Mouse (Mus musculus) forebrain, embryonic 13.5 days (tissue): ENCODE measurements around the gene Tcp11x2. TPM values are rescaled to one million over a fixed set of nuclear protein-coding genes. Genes with fewer than 3 reads are reported as not detected.

Experiments
- ATAC-seq: fragments of 200-750 bp; cut with Nextera tagmentation; 2 replicates; pipeline ENCODE4 v1.8.0; 2017
- H3K27ac ChIP-seq: fragments of 300-500 bp; sonication (generic); 2 replicates; pipeline ENCODE4 v1.5.1; 2015; ENCODE audit warnings: inconsistent platforms, mild to moderate bottlenecking, moderate library complexity
- H3K27me3 ChIP-seq: fragments of 300-500 bp; sonication (generic); 2 replicates; pipeline ENCODE4 v1.6.1; 2015; ENCODE audit warnings: mild to moderate bottlenecking, inconsistent platforms
- H3K36me3 ChIP-seq: fragments of 300-500 bp; sonication (generic); 2 replicates; pipeline ENCODE4 v1.6.1; 2015; ENCODE audit warnings: mild to moderate bottlenecking, inconsistent platforms; ENCODE audit not compliant: poor library complexity, severe bottlenecking
- H3K4me1 ChIP-seq: fragments of 300-500 bp; sonication (generic); 2 replicates; pipeline ENCODE4 v1.6.1; 2015; ENCODE audit warnings: inconsistent platforms
- H3K4me2 ChIP-seq: fragments of 300-500 bp; sonication (generic); 2 replicates; pipeline ENCODE4 v1.6.1; 2015; ENCODE audit warnings: inconsistent platforms, mild to moderate bottlenecking, moderate library complexity
- H3K4me3 ChIP-seq: fragments of 300-500 bp; sonication (generic); 2 replicates; pipeline ENCODE4 v1.5.1; 2015; ENCODE audit warnings: mild to moderate bottlenecking, inconsistent platforms
- H3K9ac ChIP-seq: fragments of 300-500 bp; sonication (generic); 2 replicates; pipeline ENCODE4 v1.6.1; 2015; ENCODE audit warnings: mild to moderate bottlenecking, inconsistent platforms
- H3K9me3 ChIP-seq: fragments of 300-500 bp; sonication (generic); replicated peaks from 2 replicates; pipeline ENCODE4 v1.6.1; 2016; ENCODE audit warnings: inconsistent platforms
- WGBS: fragments of 180-500 bp; shearing (Covaris S2); methylation state at CpG from one replicate; pipeline ENCODE4 v1.1.7; 2015; 5-methylcytosine and 5-hydroxymethylcytosine counted together
- polyA plus RNA-seq: library from polyadenylated mRNA; unstranded; fragments of >200 nt; fragmentation: Nextera tagmentation; extraction: Ambion mirVana; gene quantifications from 2 replicates; pipeline ENCODE4 v1.2.1, GENCODE M21; 2015

Tcp11x2 gene
- polyA plus RNA-seq: not detected in 2 replicates

DNA sequence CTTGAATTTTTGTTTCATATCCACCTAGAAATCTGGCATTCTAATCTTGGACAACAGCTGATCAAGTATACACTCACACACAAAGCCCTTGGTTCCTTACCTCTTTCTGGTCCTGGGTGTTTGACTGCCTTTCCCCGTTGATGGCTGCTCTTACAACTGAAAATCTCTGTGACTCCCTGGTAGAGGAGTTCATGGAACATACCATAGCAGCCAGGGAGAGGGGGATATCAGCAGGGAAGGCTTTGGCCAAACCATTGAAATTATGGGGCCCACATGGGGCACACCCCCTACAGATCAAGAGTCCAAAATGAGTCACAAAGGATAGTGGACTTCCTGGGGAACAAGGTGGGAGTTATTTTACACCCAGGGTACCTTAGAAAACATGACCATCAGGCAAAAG lies at the start of gene Tcp11x2:
Tcp11x2 (minus strand) TSS at position 158 of the 400 bp plus-strand sequence.
- 61% methylated on average over 1 of the region's 1 CpGs for WGBS
- Histone ChIP-seq H3K4me2 (no peak within 1 kb of the TSS), H3K36me3 (no peaks in the 10 kb centered on the region), H3K4me1 (no peaks in the 10 kb centered on the region), H3K4me3 (no peak within 1 kb of the TSS), H3K9me3 (no peaks in the 10 kb centered on the region), H3K27me3 (0 out of 2 replicates have a peak, but pooled peaks cover 3% of the 10 kb centered on the region), H3K27ac (no peak within 1 kb of the TSS), H3K9ac (no peak within 1 kb of the TSS)
- no peak for ATAC-seq

DNA sequence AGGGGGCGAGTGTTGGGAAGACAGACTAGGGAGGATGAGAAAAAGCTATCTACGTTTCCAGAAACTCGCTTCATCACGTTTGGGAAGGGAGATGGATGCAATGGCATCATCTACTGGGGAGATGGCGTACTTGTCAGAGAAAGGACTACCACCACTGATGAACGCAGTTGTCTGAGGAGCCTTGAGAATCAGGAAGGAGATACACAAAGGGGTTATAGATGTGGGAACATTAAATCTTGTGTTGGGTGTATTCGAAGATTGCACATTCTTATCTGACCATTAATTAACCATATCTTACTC lies 49.4 kb upstream of the Tcp11x2 start:
- Histone ChIP-seq H3K9me3 (no peaks in the 10 kb centered on the region), H3K27ac (peak overlapping the region; percentile 48), H3K27me3 (no peaks in the 10 kb centered on the region), H3K4me3 (peak overlapping the region; percentile 60), H3K9ac (peak overlapping the region; percentile 76), H3K4me1 (peaks cover 5% of the 10 kb centered on the region; the same call in 1 of the 2 replicates), H3K4me2 (peak overlapping the region; percentile 63), H3K36me3 (no peaks in the 10 kb centered on the region)
- no peak for ATAC-seq
- 15% methylated on average over 7 of the region's 7 CpGs for WGBS

DNA sequence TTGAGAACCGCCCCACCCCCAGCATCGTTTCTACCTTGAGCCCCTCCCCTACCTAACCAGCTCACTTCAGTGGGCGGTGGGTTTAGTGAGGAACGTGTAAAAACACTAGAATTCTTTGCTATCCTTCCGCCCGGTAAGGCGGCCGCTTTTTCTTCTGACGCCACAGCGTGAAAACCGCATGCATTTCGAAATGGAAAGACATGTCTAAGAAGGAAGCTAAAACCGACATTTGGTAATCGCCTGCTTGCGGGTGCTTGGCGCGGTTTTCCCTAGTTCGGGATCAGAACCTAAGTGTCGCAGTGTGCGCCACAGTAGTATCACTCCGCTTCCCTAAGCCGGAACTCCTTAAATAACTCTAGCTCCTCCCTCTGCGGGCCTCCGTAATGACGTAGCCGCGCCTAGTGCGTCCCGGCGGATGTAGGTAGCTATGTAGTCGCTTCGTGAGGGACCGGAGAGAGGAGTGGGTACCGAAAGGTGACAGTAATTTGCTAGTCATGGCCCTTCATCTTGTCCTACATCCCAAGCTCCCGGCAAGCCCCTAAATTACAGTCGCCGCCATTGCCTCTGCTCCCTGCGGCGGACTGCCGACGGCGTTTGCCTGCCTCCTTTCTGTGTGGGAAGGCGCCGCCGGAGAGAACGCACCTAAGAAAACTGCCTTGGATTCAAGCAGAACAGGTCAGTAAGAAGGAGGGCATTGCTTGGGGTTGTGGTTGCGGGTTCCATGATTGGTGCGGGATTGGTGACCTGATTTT lies 48.9 kb upstream of the Tcp11x2 start, which contains the start of the genes Armcx5 and Gprasp1:
Armcx5 (plus strand) TSS at position 430 of the 752 bp plus-strand sequence.
Gprasp1 (plus strand) TSS at position 430 of the 752 bp plus-strand sequence.
- H3K27me3 ChIP-seq: no peaks in the 10 kb centered on the region
- no peaks in the 10 kb centered on the region for H3K36me3 ChIP-seq
- peak; percentile 99 for ATAC-seq
- peak within 1 kb of the TSS; percentile 63 for H3K4me2 ChIP-seq
- peak within 1 kb of the TSS; percentile 80 for H3K27ac ChIP-seq
- H3K4me3 ChIP-seq: peak within 1 kb of the TSS; percentile 60
- H3K9ac ChIP-seq: peak within 1 kb of the TSS; percentile 76
- peaks cover 5% of the 10 kb centered on the region; the same call in 1 of the 2 replicates for H3K4me1 ChIP-seq
- H3K9me3 ChIP-seq: no peaks in the 10 kb centered on the region
- WGBS: 18% methylated on average over 48 of the region's 48 CpGs

DNA sequence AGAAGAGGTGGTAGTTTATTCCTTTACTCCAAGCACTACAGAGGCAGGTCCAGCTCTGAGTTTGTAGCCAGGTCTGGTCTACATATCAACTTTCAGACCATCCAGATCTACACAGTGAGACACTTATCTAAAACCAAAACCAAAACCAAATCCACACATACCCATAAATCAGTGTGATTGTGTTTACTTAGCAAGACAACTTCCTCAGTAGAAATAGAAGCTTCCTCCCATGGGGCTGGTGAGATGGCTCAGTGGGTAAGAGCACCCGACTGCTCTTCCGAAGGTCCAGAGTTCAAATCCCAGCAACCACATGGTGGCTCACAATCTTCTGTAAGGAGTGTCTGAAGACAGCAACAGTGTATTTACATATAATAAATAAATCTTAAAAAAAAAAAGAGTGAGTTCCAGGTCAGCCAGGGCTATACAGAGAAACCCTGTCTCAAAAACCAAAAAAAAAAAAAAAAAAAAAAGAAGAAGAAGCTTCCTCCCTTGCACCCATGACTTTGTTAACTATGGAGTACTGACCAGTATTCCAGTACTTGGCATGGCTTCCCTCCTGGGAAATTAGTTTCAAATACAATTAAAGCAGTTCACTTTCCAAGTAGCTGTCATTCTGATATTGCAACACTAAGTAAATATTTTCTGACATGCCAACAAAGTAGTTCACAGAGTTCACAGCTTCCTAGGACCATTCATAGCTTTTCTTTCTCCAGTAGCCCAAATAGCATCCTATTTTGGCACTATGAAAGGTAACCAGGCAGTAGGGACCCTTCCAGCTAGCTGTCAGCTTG lies 45.3 kb upstream of the Tcp11x2 start:
- ATAC-seq: no peak
- no peak overlapping the region for H3K27ac ChIP-seq
- H3K36me3 ChIP-seq: no peaks in the 10 kb centered on the region
- no peaks in the 10 kb centered on the region for H3K27me3 ChIP-seq
- no peak overlapping the region for H3K4me2 ChIP-seq
- no peak overlapping the region for H3K9ac ChIP-seq
- H3K4me3 ChIP-seq: no peak overlapping the region
- WGBS: 86% methylated on average over 2 of the region's 2 CpGs
- no peaks in the 10 kb centered on the region for H3K9me3 ChIP-seq
- peaks cover 5% of the 10 kb centered on the region; the same call in 1 of the 2 replicates for H3K4me1 ChIP-seq

DNA sequence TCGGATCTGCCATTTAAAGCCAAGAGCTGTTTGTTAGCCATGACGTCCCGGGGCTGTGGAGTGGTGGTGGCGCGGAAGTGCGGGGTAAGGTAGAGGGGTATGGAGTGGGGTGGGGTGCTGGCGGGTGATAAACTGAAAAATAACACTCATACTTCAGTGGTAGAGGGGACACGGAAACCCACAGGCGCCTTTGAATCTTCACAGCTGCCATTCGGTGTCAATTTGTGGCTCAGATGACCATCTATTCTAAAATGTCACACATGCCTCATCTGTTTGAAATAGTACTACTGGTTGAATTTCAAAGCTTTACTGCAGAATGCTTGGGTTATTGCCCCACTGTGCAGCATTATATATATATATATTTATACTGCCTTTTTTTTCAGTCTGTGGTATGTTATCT lies 31.6 kb upstream of the Tcp11x2 start, which contains the start of gene Tmsb15a:
Tmsb15a (minus strand) TSS at position 101 of the 400 bp plus-strand sequence.
- Histone ChIP-seq H3K27me3 (0 out of 2 replicates have a peak, but pooled peaks cover 2% of the 10 kb centered on the region), H3K4me2 (no peak within 1 kb of the TSS), H3K4me1 (no peaks in the 10 kb centered on the region), H3K9ac (no peak within 1 kb of the TSS), H3K27ac (no peak within 1 kb of the TSS), H3K36me3 (no peaks in the 10 kb centered on the region), H3K4me3 (no peak within 1 kb of the TSS), H3K9me3 (no peaks in the 10 kb centered on the region)
- ATAC-seq: no peak
- WGBS: 89% methylated on average over 10 of the region's 10 CpGs

DNA sequence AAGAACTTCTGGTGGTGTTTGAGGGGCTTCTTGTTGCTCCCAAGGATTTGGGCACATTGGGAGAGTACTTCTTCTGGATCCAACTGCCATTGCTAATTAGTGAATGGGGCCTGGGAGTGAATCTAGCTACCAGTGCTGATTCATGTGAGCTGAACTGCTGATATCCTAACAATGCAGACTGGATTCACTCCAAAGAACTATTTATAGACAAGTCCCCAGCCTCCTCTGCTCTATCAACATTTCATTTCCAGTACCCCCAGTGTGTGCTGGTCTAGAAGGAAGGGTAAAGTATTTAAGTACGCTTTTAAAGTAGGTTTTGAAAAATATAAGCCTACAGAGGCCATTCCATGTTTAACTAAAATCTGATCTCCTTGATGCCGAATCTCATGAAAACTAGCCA lies 19.3 kb upstream of the Tcp11x2 start:
- Histone ChIP-seq H3K9me3 (no peaks in the 10 kb centered on the region), H3K27me3 (no peaks in the 10 kb centered on the region), H3K4me1 (no peaks in the 10 kb centered on the region), H3K4me3 (no peak overlapping the region), H3K27ac (no peak overlapping the region), H3K9ac (no peak overlapping the region), H3K36me3 (no peaks in the 10 kb centered on the region), H3K4me2 (no peak overlapping the region)
- ATAC-seq: no peak
- 81% methylated on average over 2 of the region's 2 CpGs for WGBS

DNA sequence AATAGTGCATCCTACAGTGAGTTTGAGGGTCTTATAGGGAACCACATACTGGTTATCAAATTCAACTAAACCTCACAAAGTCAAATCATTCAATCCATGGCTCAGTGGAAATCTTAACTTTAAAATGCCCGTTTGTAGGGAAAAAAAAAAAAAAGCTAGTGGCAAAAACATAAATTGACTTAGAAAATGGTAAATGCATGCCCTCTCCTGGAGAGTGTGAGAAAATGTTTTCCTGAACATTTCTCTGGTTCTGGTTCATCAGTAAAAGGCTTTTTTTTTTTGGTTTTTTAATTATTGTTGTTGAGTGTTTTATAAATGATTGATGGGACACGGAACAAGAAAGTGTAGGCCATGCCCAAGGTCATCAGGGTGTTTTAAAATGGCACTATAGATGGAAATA lies 10.8 kb upstream of the Tcp11x2 start:
- Histone ChIP-seq H3K4me3 (no peak overlapping the region), H3K4me1 (no peaks in the 10 kb centered on the region), H3K9ac (no peak overlapping the region), H3K9me3 (no peaks in the 10 kb centered on the region), H3K27me3 (no peaks in the 10 kb centered on the region), H3K27ac (no peak overlapping the region), H3K4me2 (no peak overlapping the region), H3K36me3 (no peaks in the 10 kb centered on the region)
- ATAC-seq: no peak
- WGBS: 56% methylated on average over 2 of the region's 2 CpGs

DNA sequence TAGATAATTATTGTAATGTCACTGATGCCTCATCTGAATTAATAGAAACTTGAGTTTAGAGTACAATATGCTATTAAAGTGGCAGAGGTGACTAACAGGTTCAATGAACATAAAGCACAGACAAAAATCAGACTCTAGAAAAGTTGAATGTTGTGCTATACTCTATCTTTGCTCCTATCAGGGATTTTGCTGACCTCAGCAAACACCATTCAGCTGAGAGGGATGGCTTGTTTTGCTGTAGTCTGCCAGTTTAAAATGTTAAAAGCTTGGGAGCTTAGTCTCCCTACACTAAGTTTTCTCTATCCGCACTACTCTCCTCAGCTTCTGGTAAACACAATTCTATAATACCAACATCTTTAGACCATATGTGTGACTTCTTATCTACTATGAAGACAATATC lies 9.5 kb upstream of the Tcp11x2 start:
- no peak overlapping the region for H3K4me2 ChIP-seq
- no peak overlapping the region for H3K27ac ChIP-seq
- 84% methylated on average over 1 of the region's 1 CpGs for WGBS
- H3K27me3 ChIP-seq: no peaks in the 10 kb centered on the region
- H3K4me3 ChIP-seq: no peak overlapping the region
- no peaks in the 10 kb centered on the region for H3K4me1 ChIP-seq
- H3K9ac ChIP-seq: no peak overlapping the region
- H3K9me3 ChIP-seq: no peaks in the 10 kb centered on the region
- ATAC-seq: no peak
- no peaks in the 10 kb centered on the region for H3K36me3 ChIP-seq

DNA sequence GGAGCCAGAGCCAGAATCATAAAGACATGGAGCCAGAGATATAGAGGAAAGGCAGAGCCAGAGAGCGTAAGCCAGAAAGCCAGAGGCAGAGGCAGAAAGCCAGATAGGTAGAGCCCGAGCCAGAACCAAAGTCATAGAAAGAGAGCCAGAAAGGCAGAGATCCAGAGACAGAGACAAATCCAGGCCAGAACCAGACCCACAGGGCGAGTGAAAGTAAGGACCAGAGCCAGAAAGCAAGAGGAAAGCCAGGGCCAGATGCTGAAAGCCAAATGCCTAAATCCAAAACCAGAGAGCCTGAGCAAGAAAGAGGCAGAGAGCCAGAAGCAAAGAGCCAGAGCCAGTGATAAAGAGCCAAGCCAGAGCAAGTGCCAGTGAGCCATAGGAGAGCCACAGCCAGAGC lies 5.8 kb downstream of the Tcp11x2 start:
- H3K9me3 ChIP-seq: no peaks in the 10 kb centered on the region
- no peaks in the 10 kb centered on the region for H3K36me3 ChIP-seq
- H3K4me2 ChIP-seq: no peak overlapping the region
- 79% methylated on average over 3 of the region's 3 CpGs for WGBS
- H3K27me3 ChIP-seq: 0 out of 2 replicates have a peak, but pooled peaks cover 3% of the 10 kb centered on the region
- no peak overlapping the region for H3K27ac ChIP-seq
- H3K9ac ChIP-seq: no peak overlapping the region
- H3K4me3 ChIP-seq: no peak overlapping the region
- H3K4me1 ChIP-seq: no peaks in the 10 kb centered on the region
- ATAC-seq: no peak

DNA sequence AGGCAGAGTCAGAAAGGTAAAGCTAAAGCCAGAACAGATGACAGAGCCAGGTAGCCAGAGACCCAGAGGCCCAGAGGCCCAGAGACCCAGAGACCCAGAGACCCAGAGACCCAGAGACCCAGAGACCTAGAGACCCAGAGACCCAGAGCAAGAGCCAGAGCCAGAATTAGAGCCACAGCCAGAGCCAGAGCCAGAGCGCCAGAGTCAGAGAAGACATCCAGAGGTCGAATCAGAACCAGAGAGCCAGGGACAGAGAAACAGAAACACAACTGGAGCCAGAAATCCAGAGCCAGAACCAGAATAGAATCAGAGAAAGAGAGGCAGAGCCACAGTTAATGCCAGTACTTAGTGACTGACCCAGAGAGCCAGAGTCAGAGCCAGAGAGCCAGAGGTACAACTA lies 11.7 kb downstream of the Tcp11x2 start:
- H3K4me3 ChIP-seq: no peak overlapping the region
- H3K4me2 ChIP-seq: no peak overlapping the region
- no peak overlapping the region for H3K27ac ChIP-seq
- H3K36me3 ChIP-seq: no peaks in the 10 kb centered on the region
- 70% methylated on average over 2 of the region's 2 CpGs for WGBS
- ATAC-seq: no peak
- H3K27me3 ChIP-seq: no peaks in the 10 kb centered on the region
- H3K9ac ChIP-seq: no peak overlapping the region
- no peaks in the 10 kb centered on the region for H3K4me1 ChIP-seq
- no peaks in the 10 kb centered on the region for H3K9me3 ChIP-seq

DNA sequence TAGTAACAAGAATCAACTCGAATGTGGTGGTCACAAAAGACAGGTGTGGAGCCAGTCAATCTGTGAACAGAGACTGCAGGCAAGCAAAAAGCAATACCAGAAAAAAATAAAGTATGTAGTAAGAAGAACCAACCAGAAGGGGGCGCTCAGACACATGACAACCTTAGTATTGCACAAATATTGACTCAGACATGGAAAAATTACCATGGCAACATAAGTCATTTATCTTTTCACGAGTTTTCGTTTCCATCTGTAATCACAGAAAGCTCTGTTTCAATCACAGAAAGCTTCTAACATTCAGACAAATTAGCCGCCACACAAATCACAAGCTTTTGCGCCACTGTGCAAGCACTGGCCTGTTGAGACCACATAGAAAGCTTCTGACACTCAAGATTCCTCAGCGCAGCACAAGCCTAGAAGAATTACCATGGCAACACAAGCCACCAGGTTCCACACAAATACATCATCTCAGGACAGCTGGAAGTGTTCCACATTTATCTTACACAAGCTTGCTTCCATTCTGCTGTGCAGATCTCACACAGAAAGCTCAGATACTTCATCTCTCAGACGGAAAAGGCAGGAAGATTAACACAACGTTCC lies 41.3 kb downstream of the Tcp11x2 start:
- ATAC-seq: peak; percentile 36; the same call in 1 of the 2 replicates
- H3K4me2 ChIP-seq: no peak overlapping the region
- no peaks in the 10 kb centered on the region for H3K27me3 ChIP-seq
- no peaks in the 10 kb centered on the region for H3K9me3 ChIP-seq
- H3K4me1 ChIP-seq: no peaks in the 10 kb centered on the region
- H3K36me3 ChIP-seq: no peaks in the 10 kb centered on the region
- WGBS: 44% methylated on average over 9 of the region's 9 CpGs
- H3K9ac ChIP-seq: no peak overlapping the region
- no peak overlapping the region for H3K27ac ChIP-seq
- no peak overlapping the region for H3K4me3 ChIP-seq

DNA sequence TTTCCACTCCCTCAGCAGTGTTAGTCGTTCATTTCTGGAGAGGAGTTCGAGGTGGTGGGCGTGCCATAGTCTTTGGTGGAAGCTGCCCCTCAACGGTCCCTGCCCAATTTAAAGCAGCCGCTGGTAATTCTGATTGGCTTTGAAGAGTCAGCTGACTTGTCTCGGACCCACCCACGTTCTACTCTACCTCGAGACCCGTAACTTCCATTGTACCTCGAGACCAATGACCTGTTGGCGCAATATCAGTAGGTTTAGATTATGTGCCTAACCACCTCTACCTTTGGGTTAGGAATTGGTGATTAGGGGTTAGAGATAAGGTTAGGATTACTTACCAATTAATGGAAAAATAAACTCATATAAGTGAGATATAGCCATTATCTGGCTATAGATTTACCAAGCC lies 66.0 kb downstream of the Tcp11x2 start, which contains the start of gene Prame:
Prame (minus strand) TSS at position 101 of the 400 bp plus-strand sequence.
- no peak within 1 kb of the TSS for H3K27ac ChIP-seq
- 91% methylated on average over 11 of the region's 11 CpGs for WGBS
- H3K9me3 ChIP-seq: no peaks in the 10 kb centered on the region
- H3K4me1 ChIP-seq: no peaks in the 10 kb centered on the region
- no peaks in the 10 kb centered on the region for H3K36me3 ChIP-seq
- no peak within 1 kb of the TSS for H3K4me3 ChIP-seq
- ATAC-seq: no peak
- H3K4me2 ChIP-seq: no peak within 1 kb of the TSS
- no peaks in the 10 kb centered on the region for H3K27me3 ChIP-seq
- no peak within 1 kb of the TSS for H3K9ac ChIP-seq
